Comparison of ENCODE assay signal across 19 mouse cellular contexts in the genomic region with DNA sequence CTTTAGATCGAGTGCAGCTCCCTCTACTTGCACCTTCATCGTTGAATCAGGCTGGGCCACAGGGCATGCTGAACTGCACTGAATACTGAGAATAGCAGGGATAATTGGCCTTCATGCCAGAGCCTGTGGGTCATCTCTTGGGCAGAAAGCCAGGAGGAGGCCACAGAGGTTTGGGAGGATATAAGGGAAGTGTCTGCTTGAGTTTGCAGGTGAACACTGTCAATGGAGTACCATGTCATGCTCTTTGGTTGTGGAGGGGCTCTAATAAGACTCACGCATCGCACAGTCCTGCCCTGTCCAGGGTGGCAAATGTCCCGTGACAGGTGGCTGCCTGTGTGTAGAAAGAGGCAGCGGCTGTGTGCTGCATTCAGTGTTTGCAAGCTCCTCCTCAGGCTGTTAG. TPM values are rescaled to one million over a fixed set of nuclear protein-coding genes. Genes with fewer than 3 reads are reported as not detected.
DNase-seq lines count a peak whose midpoint lies in the region; ATAC-seq and TF ChIP-seq lines count a peak whose summit lies in the region.
"Had no signal": no experiment of that assay in that cellular context is flagged by ENCODE, and none has a peak within 500 bp of the region (broad histone marks: within the 10 kb centered on the region; RNA-seq: fewer than 3 reads in every experiment).

No protein-coding gene starts in this region.

- no peaks in the 10 kb centered on the region for H3K36me3 ChIP-seq in embryonic facial prominence, embryonic 15.5 days
- H3K36me3 ChIP-seq in embryonic facial prominence, embryonic 10.5 days (replicated peaks), result no peaks in the 10 kb centered on the region
- no peaks in the 10 kb centered on the region for H3K36me3 ChIP-seq in liver, postnatal 0 days (replicated peaks; ENCODE audit: insufficient read depth, low read length)
- no peaks in the 10 kb centered on the region for H3K36me3 ChIP-seq in liver, embryonic 11.5 days (ENCODE audit: control insufficient read depth, insufficient read depth, low read length)
- H3K36me3 ChIP-seq: limb, embryonic 13.5 days; liver, embryonic 15.5 days had no signal

- H3K9me3 ChIP-seq in embryonic facial prominence, embryonic 15.5 days (replicated peaks), result no peaks in the 10 kb centered on the region
- no peaks in the 10 kb centered on the region for H3K9me3 ChIP-seq in embryonic facial prominence, embryonic 10.5 days
- no peaks in the 10 kb centered on the region for H3K9me3 ChIP-seq in liver, postnatal 0 days (ENCODE audit: low read length)
- H3K9me3 ChIP-seq in liver, embryonic 11.5 days (ENCODE audit: control insufficient read depth, low read length), result no peaks in the 10 kb centered on the region
- H3K9me3 ChIP-seq: limb, embryonic 13.5 days; liver, embryonic 15.5 days; megakaryocyte, embryonic 14.5 days had no signal

- no peak for TF ChIP-seq CTCF in liver, postnatal 0 days (IDR thresholded peaks at IDR 0.05; ENCODE audit: low read depth)

- 0 out of 2 replicates have a peak, but pooled peaks have one; percentile 51 for ATAC-seq in embryonic facial prominence, embryonic 15.5 days (ENCODE audit: insufficient number of reproducible peaks, low FRiP score, low TSS enrichment, low read depth)
- ATAC-seq in liver, postnatal 0 days, result no peak
- no peak for ATAC-seq in liver, embryonic 11.5 days (replicated peaks; ENCODE audit: low FRiP score)

- 80% methylated on average over 6 of the region's 6 CpGs for WGBS in embryonic facial prominence, embryonic 15.5 days
- WGBS in embryonic facial prominence, embryonic 10.5 days, result 90% methylated on average over 6 of the region's 6 CpGs
- 82% methylated on average over 6 of the region's 6 CpGs for WGBS in liver, postnatal 0 days (ENCODE audit: insufficient replicate concordance)
- 87% methylated on average over 6 of the region's 6 CpGs for WGBS in liver, embryonic 11.5 days

- no peak overlapping the region for H3K4me3 ChIP-seq in embryonic facial prominence, embryonic 15.5 days (replicated peaks)
- H3K4me3 ChIP-seq in embryonic facial prominence, embryonic 10.5 days, result no peak overlapping the region
- H3K4me3 ChIP-seq in liver, postnatal 0 days (ENCODE audit: low read depth, low read length), result no peak overlapping the region
- H3K4me3 ChIP-seq in liver, embryonic 11.5 days (ENCODE audit: low read depth, low read length), result no peak overlapping the region
- H3K4me3 ChIP-seq: limb, embryonic 13.5 days; liver, embryonic 15.5 days; megakaryocyte, embryonic 14.5 days had no signal

- TF ChIP-seq EP300 in liver, postnatal 0 days (IDR thresholded peaks at IDR 0.05; ENCODE audit: low read depth), result no peak

- no peak for DNase-seq in embryonic facial prominence, embryonic 10.5 days (ENCODE audit: low spot score)
- peak; percentile 67 for DNase-seq in adrenal gland, adult 2 months
- DNase-seq in cerebellum, adult 11 months, result peak; percentile 42
- DNase-seq in cerebellum, postnatal 14 days, result peak; percentile 63 to 69
- no peak for DNase-seq in liver, postnatal 0 days
- no peak for DNase-seq in liver, embryonic 11.5 days (ENCODE audit: low spot score)
- DNase-seq in left cerebral cortex, adult 11 months (ENCODE audit: low spot score), result no peak
- DNase-seq: gastrocnemius, postnatal 36 days; heart, postnatal 14 days; kidney, adult 2 months; kidney, postnatal 14 days; lung, postnatal 10 days; right cerebral cortex, postnatal 25 days had no signal

- H3K27ac ChIP-seq in embryonic facial prominence, embryonic 15.5 days (replicated peaks), result no peak overlapping the region
- no peak overlapping the region for H3K27ac ChIP-seq in embryonic facial prominence, embryonic 10.5 days (replicated peaks)
- no peak overlapping the region for H3K27ac ChIP-seq in liver, postnatal 0 days (ENCODE audit: low read depth)
- H3K27ac ChIP-seq in liver, embryonic 11.5 days (ENCODE audit: low read depth, low read length), result no peak overlapping the region
- H3K27ac ChIP-seq: limb, embryonic 13.5 days; liver, embryonic 15.5 days had no signal

- H3K4me1 ChIP-seq in embryonic facial prominence, embryonic 15.5 days, result no peaks in the 10 kb centered on the region
- no peaks in the 10 kb centered on the region; the same call in 1 of the 2 replicates for H3K4me1 ChIP-seq in embryonic facial prominence, embryonic 10.5 days
- H3K4me1 ChIP-seq in liver, postnatal 0 days (ENCODE audit: insufficient read depth), result no peaks in the 10 kb centered on the region
- no peaks in the 10 kb centered on the region for H3K4me1 ChIP-seq in liver, embryonic 11.5 days (replicated peaks; ENCODE audit: control insufficient read depth, insufficient read depth, low read length)
- H3K4me1 ChIP-seq: limb, embryonic 13.5 days; liver, embryonic 15.5 days had no signal

- no peak overlapping the region for H3K4me2 ChIP-seq in embryonic facial prominence, embryonic 15.5 days (replicated peaks)
- H3K4me2 ChIP-seq in liver, postnatal 0 days (ENCODE audit: low read depth, low read length), result no peak overlapping the region
- H3K4me2 ChIP-seq in liver, embryonic 11.5 days, result no peak overlapping the region
- H3K4me2 ChIP-seq: heart, embryonic 11.5 days; limb, embryonic 13.5 days; liver, embryonic 15.5 days had no signal

- no peak overlapping the region for H3K9ac ChIP-seq in embryonic facial prominence, embryonic 15.5 days
- no peak overlapping the region for H3K9ac ChIP-seq in liver, postnatal 0 days (replicated peaks)
- no peak overlapping the region for H3K9ac ChIP-seq in liver, embryonic 11.5 days (ENCODE audit: low read depth, low read length)
- H3K9ac ChIP-seq: limb, embryonic 13.5 days; liver, embryonic 15.5 days had no signal

- no peaks in the 10 kb centered on the region for H3K27me3 ChIP-seq in embryonic facial prominence, embryonic 15.5 days
- no peaks in the 10 kb centered on the region for H3K27me3 ChIP-seq in embryonic facial prominence, embryonic 10.5 days (replicated peaks; ENCODE audit: low read depth, poor library complexity, severe bottlenecking)
- no peaks in the 10 kb centered on the region for H3K27me3 ChIP-seq in liver, postnatal 0 days (ENCODE audit: insufficient read depth, low read length)
- no peaks in the 10 kb centered on the region for H3K27me3 ChIP-seq in liver, embryonic 11.5 days (replicated peaks; ENCODE audit: control insufficient read depth, insufficient read depth, low read length)
- H3K27me3 ChIP-seq: CH12.LX; limb, embryonic 13.5 days; liver, embryonic 15.5 days had no signal

RNA-seq across cellular contexts. Expression of a gene that starts 30.0 kb away (rescaled TPM):
- 1.9 and 3.3 TPM in 2 replicates for polyA plus RNA-seq in embryonic facial prominence, embryonic 15.5 days (2015; fragmentation: Nextera tagmentation; extraction: Ambion mirVana)
- 2.0 and 2.6 TPM in 2 replicates for polyA plus RNA-seq in embryonic facial prominence, embryonic 10.5 days (2016; fragmentation: Nextera tagmentation; extraction: Ambion mirVana)
- total RNA-seq in adrenal gland, adult 2 months (2021), result 1 to 10 TPM; 1.5 to 1.6 TPM
- polyA plus RNA-seq in adrenal gland, adult 2 months (2012; rRNA removed), result 0.15 and 0.28 TPM in 2 replicates
- polyA plus RNA-seq in liver, postnatal 0 days (2015; fragmentation: Nextera tagmentation; extraction: Ambion mirVana), result 0.60 and 0.65 TPM in 2 replicates
- polyA plus RNA-seq in liver, embryonic 11.5 days (2014; fragmentation: Nextera tagmentation; extraction: Ambion mirVana), result 1.3 and 1.9 TPM in 2 replicates

Comparison
In these comparisons a context has a peak if more than half of its experiments do, and no peak if none do; other contexts are left out.
1. DNase-seq: peak in adrenal gland, adult 2 months (single experiment), cerebellum, adult 11 months (single experiment) and cerebellum, postnatal 14 days (2 of 2); none in embryonic facial prominence, embryonic 10.5 days (single experiment), liver, postnatal 0 days (single experiment), liver, embryonic 11.5 days (single experiment) and left cerebral cortex, adult 11 months (single experiment).